Mouse (Mus musculus) megakaryocyte, embryonic 14.5 days (primary cell): ENCODE results near the gene Sdk2.

Experiments
- FLI1 ChIP-seq: IDR thresholded peaks from 2 replicates; pipeline ENCODE4 v1.6.1; 2012; ENCODE audit warnings: low read length, inconsistent platforms, mixed read lengths
- GATA1 ChIP-seq: IDR thresholded peaks from 3 replicates; pipeline ENCODE4 v1.6.1; 2012; ENCODE audit warnings: mixed read lengths, low read length, inconsistent platforms, borderline replicate concordance

- TF ChIP-seq GATA1 (no peak), FLI1 (no peak)
Measured at GRCm38 (mm10) chr11:114016108-114016888, 50.5 kb downstream of the Sdk2 start.
